Mouse (Mus musculus) MEL (cell line): ENCODE results near the gene Eif2d.

Source experiments
- CTCF ChIP-seq, 3 experiments: IDR thresholded peaks in 2 of 3; conservative IDR thresholded peaks in 1 of 3; 2 replicates each; pipeline ENCODE4 v1.5.1; 2011 to 2012; ENCODE audit warnings: low read length in 3 of 3, low read depth in 2 of 3, mild to moderate bottlenecking in 2 of 3, improper control_type of control experiment in 1 of 3, inconsistent platforms in 1 of 3, mixed read lengths in 1 of 3, moderate library complexity in 1 of 3; ENCODE audit not compliant: control insufficient read depth in 1 of 3, insufficient read depth in 1 of 3, poor library complexity in 1 of 3, severe bottlenecking in 1 of 3
- EP300 ChIP-seq, 2 experiments: IDR thresholded peaks; 2 replicates each; pipeline ENCODE4 v1.6.1; 2011; ENCODE audit warnings: improper control_type of control experiment in 2 of 2, low read length in 2 of 2, low read depth in 1 of 2, mild to moderate bottlenecking in 1 of 2
- ETS1 ChIP-seq: IDR thresholded peaks from 2 replicates; pipeline ENCODE4 v1.6.1; 2012; ENCODE audit warnings: low read depth, mild to moderate bottlenecking, inconsistent platforms, low read length, improper control_type of control experiment, moderate library complexity
- GATA1 ChIP-seq: IDR thresholded peaks from 2 replicates; pipeline ENCODE4 v1.6.1; 2011; ENCODE audit warnings: low read depth, low read length, improper control_type of control experiment
- HCFC1 ChIP-seq: IDR thresholded peaks from 2 replicates; pipeline ENCODE4 v1.6.1; 2012; ENCODE audit warnings: low read depth, mild to moderate bottlenecking, inconsistent platforms, low read length, improper control_type of control experiment, moderate library complexity
- MAX ChIP-seq: IDR thresholded peaks from 2 replicates; pipeline ENCODE4 v1.6.1; 2011; ENCODE audit warnings: low read length, improper control_type of control experiment
- MAZ ChIP-seq: IDR thresholded peaks from 2 replicates; pipeline ENCODE4 v1.6.1; 2012; ENCODE audit warnings: low read depth, mild to moderate bottlenecking, inconsistent platforms, low read length, improper control_type of control experiment
- NELFE ChIP-seq: IDR thresholded peaks from 2 replicates; pipeline ENCODE4 v1.6.1; 2011; ENCODE audit warnings: low read depth, low read length, improper control_type of control experiment
- POLR2A ChIP-seq, 2 experiments: IDR thresholded peaks; 2 replicates each; pipeline ENCODE4 v1.6.1; 2011 to 2012; ENCODE audit warnings: low read length in 2 of 2, mild to moderate bottlenecking in 2 of 2, control low read depth in 1 of 2, improper control_type of control experiment in 1 of 2, low read depth in 1 of 2, moderate library complexity in 1 of 2; ENCODE audit not compliant: control insufficient read depth in 1 of 2, insufficient read depth in 1 of 2, poor library complexity in 1 of 2
- POLR2AphosphoS2 ChIP-seq: IDR thresholded peaks from 2 replicates; pipeline ENCODE4 v1.6.1; 2011; ENCODE audit warnings: low read length, improper control_type of control experiment
- TCF12 ChIP-seq: IDR thresholded peaks from 2 replicates; pipeline ENCODE4 v1.6.1; 2014; ENCODE audit warnings: low read depth, mild to moderate bottlenecking, inconsistent platforms, low read length, improper control_type of control experiment, moderate library complexity
- USF1 ChIP-seq: IDR thresholded peaks from 2 replicates; pipeline ENCODE4 v1.6.1; 2014; ENCODE audit warnings: low read depth, mild to moderate bottlenecking, inconsistent platforms, low read length, improper control_type of control experiment, moderate library complexity

- TF ChIP-seq GATA1 = no peak
- TF ChIP-seq POLR2A (IDR thresholded peaks at IDR 0.05; ENCODE audit: control insufficient read depth in 1 of 2, insufficient read depth in 1 of 2, low read depth in 1 of 2, low read length in 2 of 2, poor library complexity in 1 of 2) = no peak
- TF ChIP-seq CTCF (IDR thresholded peaks at IDR 0.05 in 2 of 3, conservative IDR thresholded peaks at IDR 0.05 in 1 of 3; ENCODE audit: control insufficient read depth in 1 of 3, insufficient read depth in 1 of 3, low read depth in 2 of 3, low read length in 3 of 3, poor library complexity in 1 of 3, severe bottlenecking in 1 of 3) = no peak
- no peak for TF ChIP-seq HCFC1
- TF ChIP-seq EP300 (IDR thresholded peaks at IDR 0.05; ENCODE audit: low read depth in 1 of 2, low read length in 2 of 2) = no peak
- TF ChIP-seq POLR2AphosphoS2 = no peak
- TF ChIP-seq USF1 = no peak
- TF ChIP-seq MAX = no peak
- TF ChIP-seq MAZ = no peak
- TF ChIP-seq TCF12 = no peak
- TF ChIP-seq NELFE = no peak
- no peak for TF ChIP-seq ETS1
Measured at GRCm38 (mm10) chr1:131123522-131124265, 29.3 kb upstream of the Eif2d start.
